ENCODE assay signal across 9 mouse cellular contexts in the genomic region with DNA sequence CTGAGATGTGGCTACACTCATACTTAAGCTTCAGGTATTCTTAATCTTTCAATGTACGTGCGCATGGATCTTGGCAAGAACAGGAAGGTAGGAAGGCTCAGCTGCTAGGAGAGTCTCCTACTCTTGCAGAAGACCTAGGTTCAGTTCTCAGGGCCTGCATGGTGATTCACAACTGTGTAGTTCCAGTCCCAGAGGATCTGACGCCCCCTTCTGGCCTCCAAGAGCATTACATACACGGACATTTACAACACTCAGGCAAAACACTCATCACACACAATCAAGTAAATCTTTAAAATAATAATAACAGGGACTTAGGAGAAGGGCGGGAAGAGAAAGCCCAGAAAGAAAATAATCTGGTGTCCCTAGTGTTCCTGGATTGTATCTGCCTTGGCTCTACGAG. TPM values are rescaled to one million over a fixed set of nuclear protein-coding genes. Genes with fewer than 3 reads are reported as not detected.
A peak's percentile ranks its signal among the peaks of the same experiment; 100 is the strongest.
DNase-seq lines count a peak whose midpoint lies in the region; ATAC-seq and TF ChIP-seq lines count a peak whose summit lies in the region.
"Had no signal": no experiment of that assay in that cellular context is flagged by ENCODE, and none has a peak within 500 bp of the region (broad histone marks: within the 10 kb centered on the region; RNA-seq: fewer than 3 reads in every experiment).

No protein-coding gene starts in this region.

- no peaks in the 10 kb centered on the region for H3K27me3 ChIP-seq in Patski
- H3K27me3 ChIP-seq in erythroblast, embryonic 14.5 days (ENCODE audit: control insufficient read depth): peaks cover 35% of the 10 kb centered on the region
- 0 out of 2 replicates have a peak, but pooled peaks cover 3% of the 10 kb centered on the region for H3K27me3 ChIP-seq in intestine, embryonic 16.5 days (replicated peaks; ENCODE audit: control insufficient read depth, insufficient read depth, low read length)

- no peaks in the 10 kb centered on the region for H3K9me3 ChIP-seq in erythroblast, embryonic 14.5 days (ENCODE audit: control insufficient read depth, low read length)
- no peaks in the 10 kb centered on the region for H3K9me3 ChIP-seq in intestine, embryonic 16.5 days (ENCODE audit: control insufficient read depth, low read length)

- peaks cover 60% of the 10 kb centered on the region for H3K36me3 ChIP-seq in erythroblast, embryonic 14.5 days (ENCODE audit: control insufficient read depth)
- H3K36me3 ChIP-seq in intestine, embryonic 16.5 days (ENCODE audit: control insufficient read depth, insufficient read depth, low read length): peaks cover 7% of the 10 kb centered on the region; the same call in 1 of the 2 replicates

- POLR2A ChIA-PET in Patski (lab: Charles Lee): interaction anchor here (0.6 kb wide), 1 partner anchor 148 kb away, joined by 3 read pairs; no protein-coding TSS in a partner anchor

- intact Hi-C loops in left cerebral cortex, postnatal 14 days (cut with DNase I): loop anchor here (2.0 kb wide), 1 partner anchor 172 kb away; no protein-coding TSS in a partner anchor

- ATAC-seq in Patski: no peak
- ATAC-seq in intestine, embryonic 16.5 days: no peak

- H3K9ac ChIP-seq in intestine, embryonic 16.5 days (ENCODE audit: low read depth, low read length): peak overlapping the region; percentile 56

- peak; percentile 72 for TF ChIP-seq CTCF in Patski (IDR thresholded peaks at IDR 0.05)

- DNase-seq in left cerebral cortex, postnatal 14 days (ENCODE audit: low spot score in 2 of 2): peak; percentile 32 to 37
- DNase-seq in left cerebral cortex, adult 11 months (ENCODE audit: low spot score): no peak
- no peak for DNase-seq in Patski (ENCODE audit: low read depth, low spot score)
- DNase-seq in lung, postnatal 14 days: peak; percentile 26
- DNase-seq in thymus, postnatal 0 days (ENCODE audit: low spot score): peak; percentile 22
- DNase-seq in frontal cortex, postnatal 25 days (ENCODE audit: low spot score in 2 of 2): no peak

- in situ Hi-C loops in Patski (cut with MboI; ENCODE audit: low pct_unique_long_range_greater_than_20kb): no loop called here

- H3K27ac ChIP-seq in intestine, embryonic 16.5 days (ENCODE audit: low read length): no peak overlapping the region

- H3K4me3 ChIP-seq in erythroblast, embryonic 14.5 days (replicated peaks): peak overlapping the region; percentile 46
- H3K4me3 ChIP-seq in intestine, embryonic 16.5 days (ENCODE audit: low read length): peak overlapping the region; percentile 36; the same call in 1 of the 2 replicates

- 57% methylated on average over 6 of the region's 6 CpGs for WGBS in intestine, embryonic 16.5 days

- peaks cover 16% of the 10 kb centered on the region for H3K4me1 ChIP-seq in erythroblast, embryonic 14.5 days (ENCODE audit: control insufficient read depth)
- peaks cover 8% of the 10 kb centered on the region; the same call in 1 of the 2 replicates for H3K4me1 ChIP-seq in intestine, embryonic 16.5 days (ENCODE audit: control insufficient read depth, insufficient read depth, low read length)

- H3K4me2 ChIP-seq in intestine, embryonic 16.5 days (ENCODE audit: low read depth, low read length): peak overlapping the region; percentile 63

- CTCF ChIA-PET in Patski (lab: Charles Lee): interaction anchor here (1.0 to 2.0 kb wide), 8 partner anchors 10 to 165 kb away, joined by 3 to 6 read pairs (median 4); no protein-coding TSS in a partner anchor

RNA-seq across cellular contexts. Expression of a gene that starts 14.8 kb away (rescaled TPM):
- total RNA-seq in left cerebral cortex, postnatal 14 days (2021): 1 to 10 TPM; 3.2 to 3.7 TPM
- 2.8 TPM for polyA plus RNA-seq in Patski (2021)
- 1.7 and 2.3 TPM in 2 replicates for polyA plus RNA-seq in erythroblast, embryonic 14.5 days (2012)
- 12.5 and 13.0 TPM in 2 replicates for polyA plus RNA-seq in intestine, embryonic 16.5 days (2015; fragmentation: Nextera tagmentation; extraction: Ambion mirVana)
- 19.9 and 20.9 TPM in 2 replicates for polyA plus RNA-seq in thymus, postnatal 0 days (2015; fragmentation: Nextera tagmentation; extraction: Ambion mirVana)

RNA-seq across cellular contexts. Expression of a gene that starts 31.0 kb away (rescaled TPM):
- not detected for total RNA-seq in left cerebral cortex, postnatal 14 days (2021)
- polyA plus RNA-seq in Patski (2021): not detected
- polyA plus RNA-seq in erythroblast, embryonic 14.5 days (2012): not detected in 2 replicates
- polyA plus RNA-seq in intestine, embryonic 16.5 days (2015; fragmentation: Nextera tagmentation; extraction: Ambion mirVana): not detected in 2 replicates
- polyA plus RNA-seq in thymus, postnatal 0 days (2015; fragmentation: Nextera tagmentation; extraction: Ambion mirVana): 0.08 TPM in 1 of 2 replicates, not detected in the other
- total RNA-seq: heart, adult 18-20 months had no signal

RNA-seq across cellular contexts. Expression of a gene that starts 38.9 kb away (rescaled TPM):
- not detected for total RNA-seq in left cerebral cortex, postnatal 14 days (2021)
- not detected for polyA plus RNA-seq in Patski (2021)
- 36.9 and 40.4 TPM in 2 replicates for polyA plus RNA-seq in erythroblast, embryonic 14.5 days (2012)
- 2.6 and 8.1 TPM in 2 replicates for polyA plus RNA-seq in intestine, embryonic 16.5 days (2015; fragmentation: Nextera tagmentation; extraction: Ambion mirVana)
- 5.3 and 6.8 TPM in 2 replicates for polyA plus RNA-seq in thymus, postnatal 0 days (2015; fragmentation: Nextera tagmentation; extraction: Ambion mirVana)

Comparison
In these comparisons a context has a peak if more than half of its experiments do, and no peak if none do; other contexts are left out.
1. DNase-seq: peak in left cerebral cortex, postnatal 14 days (2 of 2), lung, postnatal 14 days (single experiment) and thymus, postnatal 0 days (single experiment); none in left cerebral cortex, adult 11 months (single experiment), Patski (single experiment) and frontal cortex, postnatal 25 days (0 of 2).